Mouse (Mus musculus) ES-Bruce4 (cell line): ENCODE measurements around the gene Ankra2.

Experiments used
- CTCF ChIP-seq: IDR thresholded peaks from one replicate; pipeline ENCODE4 v1.8.1; 2011; ENCODE audit warnings: low read depth, low read length
- EP300 ChIP-seq: IDR thresholded peaks from 2 replicates; pipeline ENCODE4 v1.6.1; 2011; ENCODE audit warnings: low read depth, low read length; ENCODE audit not compliant: insufficient read depth
- POLR2A ChIP-seq: IDR thresholded peaks from one replicate; pipeline ENCODE4 v1.8.1; 2011; ENCODE audit warnings: low read length; ENCODE audit not compliant: insufficient read depth

DNA sequence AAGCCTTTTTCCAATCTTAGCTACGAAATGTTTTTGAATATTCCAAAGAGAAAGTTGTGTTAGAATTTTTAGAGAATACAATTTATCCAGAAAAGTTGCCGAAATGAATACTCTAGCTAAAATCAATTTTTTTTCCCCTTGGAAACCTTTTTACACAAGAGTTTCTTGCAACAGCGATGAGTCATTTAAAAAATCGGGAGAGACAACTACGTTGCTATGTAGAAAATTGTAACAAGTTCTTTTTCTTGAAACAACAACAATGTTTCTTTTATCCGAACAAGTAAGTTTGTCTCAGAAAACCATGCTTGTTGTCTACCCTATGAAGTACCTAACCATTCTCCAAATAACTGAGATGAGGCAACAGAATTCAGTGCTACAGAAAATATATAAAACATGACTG, 55.0 kb downstream of the Ankra2 start:
- no peak for TF ChIP-seq EP300
- no peak for TF ChIP-seq CTCF
- TF ChIP-seq POLR2A: no peak
